Mouse (Mus musculus): Measurements from ENCODE around the gene Lpar1. TPM values are rescaled to one million over a fixed set of nuclear protein-coding genes. Genes with fewer than 3 reads are reported as not detected.
"Not testable (repeated sequence)": the region's sequence is repeated elsewhere in the genome, so short reads cannot be mapped to it uniquely, and the experiment has no call there.

Gene Lpar1
- total and polyA plus RNA-seq, 2 experiments from 2014 or later: 14.3 to 24.3 TPM

DNA sequence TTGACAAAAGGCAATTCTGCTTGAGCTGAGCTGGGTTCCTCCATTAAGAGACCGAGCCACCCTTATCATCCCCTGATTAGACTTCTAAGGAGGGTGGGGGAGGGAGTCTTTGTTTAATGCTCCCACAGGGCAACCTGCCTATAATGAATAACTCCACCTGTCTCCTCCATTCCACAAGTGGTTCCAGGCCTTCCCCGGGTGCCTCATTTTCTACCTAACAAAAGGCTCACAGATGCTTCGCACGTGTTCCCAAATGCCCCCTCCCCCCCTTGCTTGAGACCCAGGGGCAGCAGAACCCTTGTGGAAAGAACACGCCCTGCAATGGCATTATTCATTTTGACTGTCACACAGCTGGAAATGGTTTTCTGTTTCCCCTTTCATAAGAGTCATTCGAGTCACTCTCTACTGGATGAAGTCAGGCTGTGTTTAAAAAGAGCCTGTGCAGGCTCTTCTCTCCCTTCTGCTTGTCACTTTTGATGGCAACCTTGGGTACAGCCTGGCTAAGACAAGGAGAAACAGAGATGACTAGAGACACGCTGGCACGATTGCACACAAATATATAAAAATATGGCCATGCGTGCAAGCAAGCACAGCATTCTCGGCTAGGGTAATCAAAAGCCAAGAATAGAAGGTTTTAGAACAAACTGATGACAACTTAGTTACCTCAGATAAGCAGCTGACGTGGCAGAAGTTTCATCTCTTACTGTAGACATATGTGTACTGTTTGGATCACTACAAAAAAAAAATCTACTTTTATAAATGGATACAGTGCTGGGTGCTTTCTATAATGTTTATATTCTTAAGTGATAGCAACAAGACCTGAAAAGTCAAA lies 7.0 kb downstream of the Lpar1 start:
- no peak for DNase-seq (ENCODE audit: low spot score)
- whole genome bisulfite sequencing: 40% methylated on average over 11 of the region's 11 CpGs
- ATAC-seq: no peak
- Histone ChIP-seq H3K36me3 (ENCODE audit: insufficient read depth, low read length) (no peaks in the 10 kb centered on the region), H3K9ac (replicated peaks; ENCODE audit: low read length) (no peak overlapping the region), H3K9me3 (ENCODE audit: low read length) (no peaks in the 10 kb centered on the region), H3K4me3 (ENCODE audit: low read length) (no peak overlapping the region), H3K27me3 (ENCODE audit: insufficient read depth, low read length) (no peaks in the 10 kb centered on the region), H3K4me1 (ENCODE audit: insufficient read depth, low read length) (no peaks in the 10 kb centered on the region), H3K4me2 (ENCODE audit: low read depth, low read length) (no peak overlapping the region), H3K27ac (no peak overlapping the region)
- no peak for TF ChIP-seq CTCF (IDR thresholded peaks at IDR 0.05; ENCODE audit: low read depth)

DNA sequence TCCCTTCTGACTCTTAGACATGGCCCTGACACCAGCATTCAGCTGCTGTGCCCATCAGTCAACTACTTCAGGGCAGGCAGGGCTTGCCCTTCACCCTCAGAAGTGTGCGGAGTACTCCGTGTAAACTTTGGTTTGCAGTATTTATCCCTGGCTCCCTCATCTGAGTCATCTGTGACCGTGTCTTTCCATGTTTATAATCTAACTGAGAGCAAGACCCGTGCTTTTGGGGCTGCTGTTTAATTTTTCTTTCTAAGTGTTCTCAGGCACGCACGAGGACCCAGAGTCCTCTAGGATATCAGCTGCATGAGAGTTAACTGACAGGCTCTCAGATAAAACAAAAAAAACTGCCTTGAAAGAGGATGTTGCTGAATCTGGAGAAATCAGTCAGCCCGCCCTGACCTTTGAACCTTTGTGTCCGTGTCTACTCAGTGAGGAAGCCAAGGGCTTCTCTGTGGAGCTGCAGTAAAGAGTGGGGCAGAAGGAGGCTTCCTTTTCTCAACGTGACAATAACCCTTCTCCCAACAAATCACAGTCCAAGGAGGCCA lies 7.7 kb downstream of the Lpar1 start:
- Histone ChIP-seq H3K27me3 (ENCODE audit: insufficient read depth, low read length) (no peaks in the 10 kb centered on the region), H3K9me3 (ENCODE audit: low read length) (no peaks in the 10 kb centered on the region), H3K36me3 (ENCODE audit: insufficient read depth, low read length) (no peaks in the 10 kb centered on the region), H3K4me1 (ENCODE audit: insufficient read depth, low read length) (no peaks in the 10 kb centered on the region), H3K4me3 (ENCODE audit: low read length) (no peak overlapping the region), H3K9ac (replicated peaks; ENCODE audit: low read length) (no peak overlapping the region), H3K27ac (no peak overlapping the region), H3K4me2 (ENCODE audit: low read depth, low read length) (no peak overlapping the region)
- 49% methylated on average over 9 of the region's 9 CpGs for WGBS
- DNase-seq (ENCODE audit: low spot score): no peak
- no peak for ATAC-seq
- no peak for TF ChIP-seq CTCF (IDR thresholded peaks at IDR 0.05; ENCODE audit: low read depth)

DNA sequence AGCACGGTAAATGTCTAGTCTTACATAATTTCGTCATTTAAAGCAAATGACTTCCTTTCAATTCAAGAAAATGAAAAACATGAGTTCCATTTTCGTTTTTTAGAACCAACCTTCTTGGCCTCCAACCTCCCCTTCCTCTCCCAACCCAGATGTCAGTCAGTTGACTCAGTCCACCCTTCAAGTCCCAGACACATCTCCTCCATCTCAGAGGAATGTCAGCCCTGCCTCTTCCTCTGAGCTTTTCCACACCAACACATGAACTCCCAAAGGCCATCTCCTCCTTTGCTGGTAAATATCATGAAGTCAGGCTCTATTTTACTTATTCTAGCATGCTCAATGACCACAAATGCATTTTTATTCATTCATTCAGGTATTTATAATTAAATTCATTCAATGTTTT lies 10.5 kb downstream of the Lpar1 start:
- Histone ChIP-seq H3K27ac (no peak overlapping the region), H3K4me1 (ENCODE audit: insufficient read depth, low read length) (no peaks in the 10 kb centered on the region), H3K4me3 (ENCODE audit: low read length) (no peak overlapping the region), H3K36me3 (ENCODE audit: insufficient read depth, low read length) (no peaks in the 10 kb centered on the region), H3K9me3 (ENCODE audit: low read length) (no peaks in the 10 kb centered on the region), H3K9ac (replicated peaks; ENCODE audit: low read length) (no peak overlapping the region), H3K27me3 (ENCODE audit: insufficient read depth, low read length) (no peaks in the 10 kb centered on the region), H3K4me2 (ENCODE audit: low read depth, low read length) (no peak overlapping the region)
- ATAC-seq (no peak), DNase-seq (ENCODE audit: low spot score) (no peak)
- 91% methylated on average over 3 of the region's 3 CpGs for WGBS
- no peak for TF ChIP-seq CTCF (IDR thresholded peaks at IDR 0.05; ENCODE audit: low read depth)

DNA sequence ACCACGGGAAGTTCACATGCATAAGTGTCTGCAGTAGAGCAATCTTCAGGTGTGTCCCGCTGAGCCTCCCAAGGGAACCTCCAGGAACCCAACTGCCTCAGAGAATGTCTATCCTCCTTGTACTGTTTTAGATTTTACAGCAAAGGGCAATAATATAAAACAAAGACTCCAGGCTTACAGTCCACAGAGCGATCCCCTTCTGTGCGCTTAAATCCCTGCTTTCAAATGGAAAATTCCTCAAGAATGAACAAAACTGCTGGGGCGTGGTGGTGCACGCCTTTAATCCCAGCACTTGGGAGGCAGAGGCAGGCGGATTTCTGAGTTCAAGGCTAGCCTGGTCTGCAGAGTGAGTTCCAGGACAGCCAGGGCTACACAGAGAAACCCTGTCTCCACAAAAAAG lies 11.0 kb downstream of the Lpar1 start:
- H3K9me3 ChIP-seq (ENCODE audit: low read length); H3K4me2 ChIP-seq (ENCODE audit: low read depth, low read length); H3K36me3 ChIP-seq (ENCODE audit: insufficient read depth, low read length); H3K4me3 ChIP-seq (ENCODE audit: low read length); H3K4me1 ChIP-seq (ENCODE audit: insufficient read depth, low read length); H3K27me3 ChIP-seq (ENCODE audit: insufficient read depth, low read length); DNase-seq (ENCODE audit: low spot score); H3K9ac ChIP-seq (replicated peaks; ENCODE audit: low read length); ATAC-seq; H3K27ac ChIP-seq: not testable (repeated sequence)
- WGBS: 94% methylated on average over 7 of the region's 7 CpGs

DNA sequence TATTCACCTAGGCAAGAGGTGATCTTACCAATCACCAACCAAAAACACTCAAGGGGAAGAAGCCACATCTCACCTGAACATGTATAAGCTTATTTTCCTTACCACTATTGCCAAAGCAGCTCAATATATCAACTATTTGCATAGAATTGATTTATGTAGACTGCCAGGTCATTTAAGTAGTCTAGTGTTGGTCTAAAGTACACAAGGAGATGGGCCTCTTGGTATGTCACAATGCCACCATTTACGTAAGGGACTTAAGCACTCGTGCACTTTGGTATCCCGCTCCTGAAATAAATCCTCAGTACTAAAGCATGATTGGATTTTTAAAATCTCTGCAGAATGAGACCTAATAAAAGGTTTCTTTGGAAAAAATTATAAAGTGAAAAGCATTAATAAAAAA lies 12.9 kb downstream of the Lpar1 start:
- no peak overlapping the region for H3K9ac ChIP-seq (replicated peaks; ENCODE audit: low read length)
- no peaks in the 10 kb centered on the region for H3K27me3 ChIP-seq (ENCODE audit: insufficient read depth, low read length)
- no peak overlapping the region for H3K27ac ChIP-seq
- ATAC-seq (no peak), DNase-seq (ENCODE audit: low spot score) (no peak)
- H3K4me1 ChIP-seq (ENCODE audit: insufficient read depth, low read length): no peaks in the 10 kb centered on the region
- H3K9me3 ChIP-seq (ENCODE audit: low read length): no peaks in the 10 kb centered on the region
- H3K4me2 ChIP-seq (ENCODE audit: low read depth, low read length): no peak overlapping the region
- H3K4me3 ChIP-seq (ENCODE audit: low read length): no peak overlapping the region
- no peak for TF ChIP-seq CTCF (IDR thresholded peaks at IDR 0.05; ENCODE audit: low read depth)
- 94% methylated on average over 3 of the region's 3 CpGs for WGBS
- no peaks in the 10 kb centered on the region for H3K36me3 ChIP-seq (ENCODE audit: insufficient read depth, low read length)

DNA sequence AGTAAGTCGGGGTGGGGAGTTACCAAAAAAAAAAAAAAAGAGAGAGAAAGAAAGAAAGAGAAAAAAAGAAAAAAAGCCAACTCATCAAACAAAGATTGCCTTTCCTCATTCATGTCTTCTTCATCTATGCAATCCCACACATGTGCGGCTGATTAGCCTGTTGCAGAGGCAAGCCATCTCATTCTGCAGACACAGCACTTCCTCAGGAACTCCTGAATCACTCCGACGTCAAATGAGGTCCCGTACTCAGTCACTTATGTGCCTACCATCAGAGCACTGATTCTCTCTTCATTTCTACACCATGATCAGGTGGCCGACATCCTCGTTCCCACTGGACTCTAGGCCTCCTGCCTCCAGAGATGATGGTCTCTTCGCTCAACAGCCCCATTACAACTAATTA lies 13.3 kb downstream of the Lpar1 start:
- TF ChIP-seq CTCF (IDR thresholded peaks at IDR 0.05; ENCODE audit: low read depth): no peak
- H3K36me3 ChIP-seq (ENCODE audit: insufficient read depth, low read length): no peaks in the 10 kb centered on the region
- no peak for DNase-seq (ENCODE audit: low spot score)
- no peaks in the 10 kb centered on the region for H3K27me3 ChIP-seq (ENCODE audit: insufficient read depth, low read length)
- no peak overlapping the region for H3K27ac ChIP-seq
- no peak overlapping the region for H3K4me3 ChIP-seq (ENCODE audit: low read length)
- no peak overlapping the region for H3K9ac ChIP-seq (replicated peaks; ENCODE audit: low read length)
- ATAC-seq: no peak
- no peaks in the 10 kb centered on the region for H3K4me1 ChIP-seq (ENCODE audit: insufficient read depth, low read length)
- H3K4me2 ChIP-seq (ENCODE audit: low read depth, low read length): no peak overlapping the region
- H3K9me3 ChIP-seq (ENCODE audit: low read length): no peaks in the 10 kb centered on the region
- 91% methylated on average over 8 of the region's 8 CpGs for WGBS

DNA sequence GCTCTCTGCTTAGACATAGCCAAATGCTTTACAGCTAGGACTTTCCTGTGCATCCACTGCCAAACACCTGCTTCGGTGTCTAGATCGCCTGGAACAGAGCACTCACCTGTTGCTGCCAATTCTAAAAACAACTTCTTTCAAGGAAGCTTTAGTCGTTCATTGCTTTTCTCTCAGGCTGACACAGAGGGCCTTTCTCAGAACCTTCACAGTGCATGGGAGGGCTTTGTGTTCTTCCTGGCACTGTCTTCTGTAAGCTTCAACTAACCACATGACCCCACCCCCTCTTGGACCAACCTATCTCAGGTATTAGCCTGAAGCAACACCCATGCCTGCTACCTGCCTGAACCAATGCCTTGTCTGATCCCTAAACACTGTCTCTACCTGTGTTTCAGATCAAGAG lies 15.0 kb downstream of the Lpar1 start:
- ATAC-seq (no peak), DNase-seq (ENCODE audit: low spot score) (no peak)
- TF ChIP-seq CTCF (IDR thresholded peaks at IDR 0.05; ENCODE audit: low read depth): no peak
- no peak overlapping the region for H3K9ac ChIP-seq (replicated peaks; ENCODE audit: low read length)
- no peaks in the 10 kb centered on the region for H3K27me3 ChIP-seq (ENCODE audit: insufficient read depth, low read length)
- WGBS: 85% methylated on average over 3 of the region's 3 CpGs
- no peaks in the 10 kb centered on the region for H3K9me3 ChIP-seq (ENCODE audit: low read length)
- H3K4me1 ChIP-seq (ENCODE audit: insufficient read depth, low read length): no peaks in the 10 kb centered on the region
- no peak overlapping the region for H3K4me3 ChIP-seq (ENCODE audit: low read length)
- H3K36me3 ChIP-seq (ENCODE audit: insufficient read depth, low read length): no peaks in the 10 kb centered on the region
- no peak overlapping the region for H3K4me2 ChIP-seq (ENCODE audit: low read depth, low read length)
- no peak overlapping the region for H3K27ac ChIP-seq

Data from hindbrain, postnatal 0 days (tissue).